Mouse (Mus musculus) v-Abl transformed pro-B cells (cell line): ENCODE measurements around the gene Evpl.

Experiments
- in situ Hi-C, 2 experiments: fragments of 400-800 bp; cut with MboI; formaldehyde crosslinking; loops; one replicate each; pipeline ENCODE4 v1.15.1; 2025; ENCODE audit not compliant: unreplicated experiment in 2 of 2

The Evpl gene

GRCm38 (mm10) chr11:116216549-116216948, 21.3 kb downstream of the Evpl start:
- in situ Hi-C loops = no loop called here

- in situ Hi-C loops = no loop called here
These were observed 21.9 kb downstream of the Evpl start for GRCm38 (mm10) chr11:116215991-116216390.

GRCm38 (mm10) chr11:116215181-116215580, 22.7 kb downstream of the Evpl start:
- in situ Hi-C loops = no loop called here

- in situ Hi-C loops = no loop called here
These were observed 23.9 kb downstream of the Evpl start for GRCm38 (mm10) chr11:116213877-116214510.

GRCm38 (mm10) chr11:116212847-116213246, 25.0 kb downstream of the Evpl start:
- in situ Hi-C loops = no loop called here

GRCm38 (mm10) chr11:116210696-116211095, 27.2 kb downstream of the Evpl start:
- in situ Hi-C loops = no loop called here

GRCm38 (mm10) chr11:116209257-116209656, 28.6 kb downstream of the Evpl start:
- in situ Hi-C loops = loop anchor here in 1 of 2 experiments (10.0 kb wide), 1 partner anchor 64 kb away; no protein-coding TSS in a partner anchor

- in situ Hi-C loops = loop anchor here in 1 of 2 experiments (10.0 kb wide), 1 partner anchor 64 kb away; no protein-coding TSS in a partner anchor
These were observed 29.2 kb downstream of the Evpl start for GRCm38 (mm10) chr11:116208660-116209059.

GRCm38 (mm10) chr11:116206678-116207077, 31.2 kb downstream of the Evpl start:
- in situ Hi-C loops = loop anchor here in 1 of 2 experiments (10.0 kb wide), 1 partner anchor 62 kb away; no protein-coding TSS in a partner anchor

GRCm38 (mm10) chr11:116203150-116203549, 34.7 kb downstream of the Evpl start:
- in situ Hi-C loops = loop anchor here in 1 of 2 experiments (10.0 kb wide), 1 partner anchor 58 kb away; no protein-coding TSS in a partner anchor

GRCm38 (mm10) chr11:116201151-116201550, 36.7 kb downstream of the Evpl start:
- in situ Hi-C loops = loop anchor here in 1 of 2 experiments (10.0 kb wide), 1 partner anchor 56 kb away; no protein-coding TSS in a partner anchor

- in situ Hi-C loops = no loop called here
These were observed 39.0 kb downstream of the Evpl start, which contains the start of the genes Ten1 and Acox1 for GRCm38 (mm10) chr11:116198639-116199531. TSS of gene Ten1 (plus strand) at chr11:116198855. TSS of gene Acox1 (minus strand) at chr11:116199045.

GRCm38 (mm10) chr11:116198132-116198531, 39.7 kb downstream of the Evpl start:
- in situ Hi-C loops = no loop called here

GRCm38 (mm10) chr11:116197584-116197906, 40.3 kb downstream of the Evpl start:
- in situ Hi-C loops = no loop called here

GRCm38 (mm10) chr11:116196866-116197583, 40.9 kb downstream of the Evpl start:
- in situ Hi-C loops = no loop called here

- in situ Hi-C loops = no loop called here
These were observed 41.5 kb downstream of the Evpl start for GRCm38 (mm10) chr11:116196336-116196735.

- in situ Hi-C loops = no loop called here
These were observed 42.6 kb downstream of the Evpl start for GRCm38 (mm10) chr11:116195252-116195651.

- in situ Hi-C loops = no loop called here
These were observed 43.3 kb downstream of the Evpl start for GRCm38 (mm10) chr11:116194619-116195018.

- in situ Hi-C loops = no loop called here
These were observed 50.5 kb downstream of the Evpl start for GRCm38 (mm10) chr11:116187226-116187930.

- in situ Hi-C loops = no loop called here
These were observed 51.5 kb downstream of the Evpl start for GRCm38 (mm10) chr11:116186360-116186759.
